Mouse (Mus musculus) hindbrain, embryonic 16.5 days (tissue): Measurements from ENCODE around the gene Adcy10. TPM values are rescaled to one million over a fixed set of nuclear protein-coding genes. Genes with fewer than 3 reads are reported as not detected.

Experiments
- ATAC-seq: fragments of 200-750 bp; cut with Nextera tagmentation; 2 replicates; pipeline ENCODE4 v1.8.0; 2017; ENCODE audit warnings: moderate TSS enrichment, moderate library complexity
- H3K27ac ChIP-seq: fragments of 300-500 bp; sonication (generic); 2 replicates; pipeline ENCODE4 v1.5.1; 2014; ENCODE audit warnings: low read depth, mild to moderate bottlenecking, control low read depth, low read length, moderate library complexity
- H3K27me3 ChIP-seq: fragments of 300-500 bp; sonication (generic); replicated peaks from 2 replicates; pipeline ENCODE4 v1.6.1; 2014; ENCODE audit warnings: low read length; ENCODE audit not compliant: control insufficient read depth, insufficient read depth
- H3K36me3 ChIP-seq: fragments of 300-500 bp; sonication (generic); 2 replicates; pipeline ENCODE4 v1.6.1; 2014; ENCODE audit warnings: mild to moderate bottlenecking, low read length, moderate library complexity, mixed read lengths; ENCODE audit not compliant: control insufficient read depth, insufficient read depth
- H3K4me1 ChIP-seq: fragments of 300-500 bp; sonication (generic); 2 replicates; pipeline ENCODE4 v1.6.1; 2014; ENCODE audit warnings: low read depth, low read length; ENCODE audit not compliant: control insufficient read depth, insufficient read depth
- H3K4me2 ChIP-seq: fragments of 300-500 bp; sonication (generic); 2 replicates; pipeline ENCODE4 v1.6.1; 2014; ENCODE audit warnings: mild to moderate bottlenecking, low read length, control low read depth, moderate library complexity
- H3K4me3 ChIP-seq: fragments of 300-500 bp; sonication (generic); 2 replicates; pipeline ENCODE4 v1.5.1; 2014; ENCODE audit warnings: mild to moderate bottlenecking, low read length, control low read depth, moderate library complexity
- H3K9ac ChIP-seq: fragments of 300-500 bp; sonication (generic); 2 replicates; pipeline ENCODE4 v1.6.1; 2014; ENCODE audit warnings: low read depth, mild to moderate bottlenecking, control low read depth, low read length, moderate library complexity
- H3K9me3 ChIP-seq: fragments of 300-500 bp; sonication (generic); 2 replicates; pipeline ENCODE4 v1.6.1; 2014; ENCODE audit warnings: mild to moderate bottlenecking, low read length, moderate library complexity; ENCODE audit not compliant: control insufficient read depth
- WGBS: fragments of 180-500 bp; shearing (Covaris S2); extraction: QIAGEN DNeasy Blood & Tissue Kit; methylation state at CpG from one replicate; pipeline ENCODE4 v1.1.7; 2014; 5-methylcytosine and 5-hydroxymethylcytosine counted together
- polyA plus RNA-seq: library from polyadenylated mRNA; unstranded; fragments of >200 nt; fragmentation: Nextera tagmentation; extraction: Ambion mirVana; gene quantifications from 2 replicates; pipeline ENCODE4 v1.2.1, GENCODE M21; 2015

The Adcy10 gene
- polyA plus RNA-seq, 1 experiment from 2014 or later: 0.31 TPM

- Histone ChIP-seq H3K4me2 (no peak overlapping the region), H3K36me3 (no peaks in the 10 kb centered on the region), H3K27me3 (no peaks in the 10 kb centered on the region), H3K9ac (no peak overlapping the region), H3K27ac (no peak overlapping the region), H3K9me3 (no peaks in the 10 kb centered on the region), H3K4me3 (no peak overlapping the region), H3K4me1 (no peaks in the 10 kb centered on the region)
- 68% methylated on average over 10 of the region's 10 CpGs for WGBS
- ATAC-seq: no peak
Observed at GRCm38 (mm10) chr1:165503307-165504024, 18.5 kb downstream of the Adcy10 start.

DNA sequence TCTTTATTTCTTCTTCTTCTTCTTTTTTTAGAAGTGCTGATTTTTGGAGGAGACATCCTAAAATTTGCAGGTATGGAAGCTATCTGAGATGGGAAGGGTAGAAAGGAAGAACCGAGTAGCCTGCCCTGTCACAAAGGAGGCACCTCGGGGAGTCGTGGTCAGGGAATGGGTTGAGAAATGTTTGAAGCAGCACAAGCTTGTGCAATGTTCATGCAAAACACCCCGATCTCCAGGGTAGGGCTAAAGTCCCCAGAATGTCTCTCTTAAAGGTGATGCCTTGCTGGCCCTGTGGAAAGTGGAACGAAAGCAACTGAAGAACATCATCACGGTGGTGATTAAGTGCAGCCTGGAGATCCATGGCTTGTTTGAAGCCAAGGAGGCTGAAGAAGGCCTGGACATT, 21.3 kb downstream of the Adcy10 start:
- no peak overlapping the region for H3K4me3 ChIP-seq
- no peaks in the 10 kb centered on the region for H3K27me3 ChIP-seq
- no peaks in the 10 kb centered on the region for H3K9me3 ChIP-seq
- no peak overlapping the region for H3K9ac ChIP-seq
- no peaks in the 10 kb centered on the region for H3K4me1 ChIP-seq
- WGBS: 88% methylated on average over 6 of the region's 6 CpGs
- no peak overlapping the region for H3K27ac ChIP-seq
- no peak overlapping the region for H3K4me2 ChIP-seq
- H3K36me3 ChIP-seq: no peaks in the 10 kb centered on the region
- ATAC-seq: no peak

GRCm38 (mm10) chr1:165510161-165510560, 25.2 kb downstream of the Adcy10 start:
- Histone ChIP-seq H3K9me3 (no peaks in the 10 kb centered on the region), H3K4me3 (no peak overlapping the region), H3K27me3 (no peaks in the 10 kb centered on the region), H3K9ac (no peak overlapping the region), H3K4me1 (no peaks in the 10 kb centered on the region), H3K4me2 (no peak overlapping the region), H3K36me3 (no peaks in the 10 kb centered on the region), H3K27ac (no peak overlapping the region)
- WGBS: 86% methylated on average over 6 of the region's 6 CpGs
- ATAC-seq: no peak

GRCm38 (mm10) chr1:165520716-165521115, 35.7 kb downstream of the Adcy10 start:
- H3K36me3 ChIP-seq: no peaks in the 10 kb centered on the region
- H3K9ac ChIP-seq: no peak overlapping the region
- no peak overlapping the region for H3K4me2 ChIP-seq
- ATAC-seq: no peak
- no peaks in the 10 kb centered on the region for H3K27me3 ChIP-seq
- 90% methylated on average over 7 of the region's 7 CpGs for WGBS
- no peaks in the 10 kb centered on the region for H3K4me1 ChIP-seq
- H3K9me3 ChIP-seq: no peaks in the 10 kb centered on the region
- no peak overlapping the region for H3K4me3 ChIP-seq
- no peak overlapping the region for H3K27ac ChIP-seq

DNA sequence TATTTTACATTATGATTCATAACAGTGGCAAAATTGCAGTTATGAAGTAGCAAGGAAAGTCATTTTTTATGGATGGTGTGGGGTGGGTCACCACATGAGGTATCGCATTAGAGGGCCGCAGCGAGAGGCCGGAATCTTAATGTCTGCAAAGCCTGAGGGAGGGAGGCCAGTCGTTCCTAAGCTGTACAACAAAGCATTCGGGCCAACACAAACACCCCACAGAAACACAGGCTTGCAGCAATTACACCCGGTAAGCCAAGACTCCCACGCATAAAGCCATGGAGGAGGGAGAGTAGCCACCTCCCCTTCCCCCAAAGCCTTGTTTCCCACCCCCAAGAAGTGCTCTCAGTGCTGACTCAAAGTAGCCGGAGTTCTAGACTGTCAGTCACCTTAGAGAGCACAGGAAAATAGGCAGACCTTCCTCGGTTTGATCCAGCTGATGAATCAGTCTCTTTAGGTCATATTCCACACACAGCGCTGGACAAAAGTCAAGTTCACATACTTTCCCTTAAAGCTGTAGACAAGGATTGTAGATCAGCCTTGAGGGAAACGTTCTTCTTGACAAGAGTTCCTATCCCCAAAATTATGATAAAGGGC, 51.2 kb downstream of the Adcy10 start:
- Histone ChIP-seq H3K9ac (no peak overlapping the region), H3K4me1 (no peaks in the 10 kb centered on the region), H3K4me3 (no peak overlapping the region), H3K27me3 (no peaks in the 10 kb centered on the region), H3K9me3 (no peaks in the 10 kb centered on the region), H3K36me3 (no peaks in the 10 kb centered on the region), H3K4me2 (no peak overlapping the region), H3K27ac (no peak overlapping the region)
- ATAC-seq: no peak
- 76% methylated on average over 12 of the region's 12 CpGs for WGBS

DNA sequence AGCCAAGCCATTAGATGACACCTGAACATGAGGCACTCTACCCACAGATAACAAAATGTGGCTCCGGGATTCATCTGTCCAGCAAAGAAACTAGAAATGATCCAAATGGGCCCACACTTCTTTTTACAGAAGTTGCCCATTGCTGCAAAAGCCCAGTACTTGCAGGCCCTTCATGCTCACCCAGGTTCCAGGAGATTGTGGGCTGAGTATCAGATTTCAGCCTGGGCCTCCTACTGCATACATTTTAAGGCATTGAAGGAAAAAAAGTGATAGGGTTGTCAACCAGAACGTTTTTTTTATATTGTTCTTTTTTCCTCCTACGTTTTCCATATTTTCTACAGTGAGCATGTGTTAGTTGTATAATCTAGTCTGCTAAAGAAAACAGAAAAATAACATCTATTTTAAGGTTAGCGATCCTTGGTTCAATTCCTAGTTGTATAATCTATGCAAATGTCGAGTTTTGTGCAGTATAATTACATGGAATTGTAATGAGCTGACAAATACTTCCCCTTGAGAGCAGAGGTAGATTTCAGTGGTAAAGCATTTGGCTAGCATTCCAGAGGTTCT, 52.3 kb downstream of the Adcy10 start:
- Histone ChIP-seq H3K36me3 (no peaks in the 10 kb centered on the region), H3K27ac (no peak overlapping the region), H3K27me3 (no peaks in the 10 kb centered on the region), H3K4me1 (no peaks in the 10 kb centered on the region), H3K4me2 (no peak overlapping the region), H3K9ac (no peak overlapping the region), H3K9me3 (no peaks in the 10 kb centered on the region), H3K4me3 (no peak overlapping the region)
- 62% methylated on average over 5 of the region's 5 CpGs for WGBS
- no peak for ATAC-seq

DNA sequence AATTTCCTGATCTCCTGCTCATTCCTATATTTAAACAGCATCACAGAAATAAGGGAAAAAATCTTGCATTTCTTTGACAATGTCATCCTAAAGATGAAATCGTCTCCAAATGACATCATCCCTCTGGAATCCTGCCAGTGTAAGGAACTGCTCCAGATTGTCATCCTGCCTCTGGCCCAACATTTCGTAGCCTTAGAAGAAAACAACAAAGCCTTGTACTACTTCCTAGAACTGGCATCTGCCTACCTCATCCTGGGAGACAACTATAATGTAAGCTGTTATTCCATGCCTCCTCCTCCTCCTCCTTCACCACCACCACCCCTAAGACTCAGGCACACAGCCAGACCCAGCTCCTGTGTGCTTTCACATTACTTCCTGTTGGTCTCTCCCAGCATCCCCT, 71.7 kb downstream of the Adcy10 start:
- Histone ChIP-seq H3K4me2 (no peak overlapping the region), H3K9me3 (no peaks in the 10 kb centered on the region; the same call in 1 of the 2 replicates)
- no peak for ATAC-seq

GRCm38 (mm10) chr1:165559073-165559472, 74.1 kb downstream of the Adcy10 start:
- Histone ChIP-seq H3K36me3 (no peaks in the 10 kb centered on the region), H3K27ac (no peak overlapping the region), H3K4me3 (no peak overlapping the region), H3K4me2 (no peak overlapping the region), H3K4me1 (no peaks in the 10 kb centered on the region), H3K27me3 (no peaks in the 10 kb centered on the region), H3K9me3 (no peaks in the 10 kb centered on the region), H3K9ac (no peak overlapping the region)
- no peak for ATAC-seq
- WGBS: 86% methylated on average over 9 of the region's 9 CpGs

More for the DNA sequence above, 71.7 kb downstream of the Adcy10 start:
- 59% methylated on average over 2 of the region's 2 CpGs for WGBS
- no peak overlapping the region for H3K9ac ChIP-seq
- H3K4me1 ChIP-seq: no peaks in the 10 kb centered on the region
- H3K4me3 ChIP-seq: no peak overlapping the region
- no peak overlapping the region for H3K27ac ChIP-seq
- H3K36me3 ChIP-seq: no peaks in the 10 kb centered on the region
- no peaks in the 10 kb centered on the region for H3K27me3 ChIP-seq

DNA sequence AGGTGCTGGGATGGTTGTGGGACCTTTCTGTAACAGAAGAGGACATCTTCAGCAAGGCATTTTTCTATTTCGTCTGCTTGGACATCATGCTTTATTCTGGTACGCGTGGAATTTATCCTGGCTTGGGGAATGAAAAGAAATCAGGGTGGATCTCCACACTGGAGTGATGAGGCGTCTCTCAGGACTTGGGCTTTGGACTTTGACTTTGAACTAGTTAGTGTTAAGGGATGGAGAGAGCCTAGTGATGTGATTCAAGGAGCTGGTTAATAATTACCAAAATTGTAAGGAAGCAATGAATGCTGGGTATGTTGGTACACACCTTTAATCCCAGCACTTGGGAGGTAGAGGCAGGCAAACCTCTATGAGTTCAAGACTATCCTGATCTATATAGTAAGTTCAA, 80.3 kb downstream of the Adcy10 start:
- Histone ChIP-seq H3K27ac (no peak overlapping the region), H3K4me2 (no peak overlapping the region), H3K27me3 (no peaks in the 10 kb centered on the region), H3K36me3 (no peaks in the 10 kb centered on the region), H3K9ac (no peak overlapping the region), H3K9me3 (no peaks in the 10 kb centered on the region), H3K4me1 (no peaks in the 10 kb centered on the region), H3K4me3 (no peak overlapping the region)
- no peak for ATAC-seq
- WGBS: 94% methylated on average over 4 of the region's 4 CpGs
